Mouse (Mus musculus): ENCODE measurements at regions not wholly inside any gene's neighbourhood (a gene's known extent, or its start where the extent isn't known, plus 50 kb on each side); places are given as distances from the start of the nearest gene placed in this dataset.

DNA sequence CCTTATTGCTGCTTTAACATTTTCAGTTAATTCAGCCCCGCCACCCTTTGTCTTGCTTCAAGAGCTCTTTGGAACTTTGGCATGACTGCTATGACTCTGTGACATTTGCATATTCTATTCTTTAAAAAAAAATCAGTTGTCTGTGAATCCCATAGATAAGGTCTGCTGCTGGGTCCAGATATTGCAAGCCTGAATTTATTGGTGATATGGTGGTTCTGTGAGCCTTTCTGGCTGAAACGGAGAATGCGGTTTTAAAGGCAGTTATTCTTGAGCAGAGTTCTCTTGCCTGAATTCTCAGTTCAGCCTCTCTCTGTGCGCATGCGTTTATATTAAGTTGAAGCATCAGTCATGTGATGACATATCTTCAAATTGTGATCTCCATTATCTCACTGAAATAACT is 560.7 kb downstream of the Cdh9 start:
- H3K4me3 ChIP-seq (ENCODE audit: control insufficient read depth, low read depth, low read length): no peak overlapping the region
- H3K36me3 ChIP-seq (ENCODE audit: control insufficient read depth, insufficient read depth, low read length): no peaks in the 10 kb centered on the region
- H3K4me1 ChIP-seq (ENCODE audit: control insufficient read depth, insufficient read depth, low read length): no peaks in the 10 kb centered on the region
- no peaks in the 10 kb centered on the region for H3K27me3 ChIP-seq (ENCODE audit: control insufficient read depth, insufficient read depth, low read length)
- TF ChIP-seq CTCF (IDR thresholded peaks at IDR 0.05; ENCODE audit: control insufficient read depth, insufficient read depth, insufficient replicate concordance, low read depth, low read length) (no peak), POLR2A (IDR thresholded peaks at IDR 0.05; ENCODE audit: control insufficient read depth, low read depth, low read length) (no peak)
- no peak overlapping the region for H3K27ac ChIP-seq (ENCODE audit: control insufficient read depth, insufficient read depth, low read depth, low read length)
